Mouse (Mus musculus): ENCODE measurements around the gene Clic1. TPM values are rescaled to one million over a fixed set of nuclear protein-coding genes. Genes with fewer than 3 reads are reported as not detected.

Gene Clic1
- total RNA-seq, 1 experiment from 2014 or later: 214 TPM

Other genes starting within 250 kb of the Clic1 start
- not detected in 4 replicates for gene Cyp21a1, start 245.4 kb upstream of the Clic1 start, total RNA-seq (2023; ENCODE audit: inconsistent age)
- gene Stk19, start 213.0 kb upstream of the Clic1 start, total RNA-seq (2023; ENCODE audit: inconsistent age): 60.8 to 71.7 TPM (median 69.2 TPM) in 4 replicates
- gene Dxo, start 212.9 kb upstream of the Clic1 start, total RNA-seq (2023; ENCODE audit: inconsistent age): 75.3 to 85.7 TPM (median 83.7 TPM) in 4 replicates
- 102 to 123 TPM (median 110 TPM) in 4 replicates for gene Skiv2l, start 199.8 kb upstream of the Clic1 start, total RNA-seq (2023; ENCODE audit: inconsistent age)
- 33.5 to 41.3 TPM (median 38.0 TPM) in 4 replicates for gene Nelfe, start 199.6 kb upstream of the Clic1 start, total RNA-seq (2023; ENCODE audit: inconsistent age)
- 0.54 TPM in 1 of 4 replicates, not detected in the others for gene Cfb, start 187.4 kb upstream of the Clic1 start, total RNA-seq (2023; ENCODE audit: inconsistent age)
- gene Zbtb12, start 170.5 kb upstream of the Clic1 start, total RNA-seq (2023; ENCODE audit: inconsistent age): 11.1 to 11.4 TPM (median 11.2 TPM) in 4 replicates
- gene Gm20547, start 167.9 kb upstream of the Clic1 start, total RNA-seq (2023; ENCODE audit: inconsistent age): 0.27 TPM in 1 of 4 replicates, not detected in the others
- gene C2, start 151.7 kb upstream of the Clic1 start, total RNA-seq (2023; ENCODE audit: inconsistent age): 1.8 to 3.4 TPM (median 2.8 TPM) in 4 replicates
- gene Ehmt2, start 151.5 kb upstream of the Clic1 start, total RNA-seq (2023; ENCODE audit: inconsistent age): 152 to 164 TPM (median 157 TPM) in 4 replicates
- not detected in 4 replicates for gene Slc44a4, start 135.5 kb upstream of the Clic1 start, total RNA-seq (2023; ENCODE audit: inconsistent age)
- 94.9 to 102 TPM (median 98.6 TPM) in 4 replicates for gene Neu1, start 118.7 kb upstream of the Clic1 start, total RNA-seq (2023; ENCODE audit: inconsistent age)
- 17.8 to 62.2 TPM (median 28.7 TPM) in 4 replicates for gene Hspa1b, start 90.7 kb upstream of the Clic1 start, total RNA-seq (2023; ENCODE audit: inconsistent age)
- not detected in 4 replicates for gene Gm20481, start 80.1 kb upstream of the Clic1 start, total RNA-seq (2023; ENCODE audit: inconsistent age)
- gene Hspa1a, start 77.8 kb upstream of the Clic1 start, total RNA-seq (2023; ENCODE audit: inconsistent age): 10.4 to 29.3 TPM (median 20.1 TPM) in 4 replicates
- 0.21 to 0.38 TPM in 2 of 4 replicates, not detected in the others for gene Hspa1l, start 77.3 kb upstream of the Clic1 start, total RNA-seq (2023; ENCODE audit: inconsistent age)
- 30.0 to 37.2 TPM (median 32.0 TPM) in 4 replicates for gene Lsm2, start 68.1 kb upstream of the Clic1 start, total RNA-seq (2023; ENCODE audit: inconsistent age)
- 269 to 300 TPM (median 290 TPM) in 4 replicates for gene Vars, start 49.0 kb upstream of the Clic1 start, total RNA-seq (2023; ENCODE audit: inconsistent age)
- gene Vwa7, start 33.4 kb upstream of the Clic1 start, total RNA-seq (2023; ENCODE audit: inconsistent age): 0.16 to 0.54 TPM (median 0.25 TPM) in 4 replicates
- 3.4 to 6.4 TPM (median 4.6 TPM) in 4 replicates for gene Sapcd1, start 21.9 kb upstream of the Clic1 start, total RNA-seq (2023; ENCODE audit: inconsistent age)
- gene Msh5, start 3.2 kb upstream of the Clic1 start, total RNA-seq (2023; ENCODE audit: inconsistent age): 6.1 to 10.5 TPM (median 9.2 TPM) in 4 replicates
- 2.6 to 4.8 TPM (median 4.2 TPM) in 4 replicates for gene Ddah2, start 9.1 kb downstream of the Clic1 start, total RNA-seq (2023; ENCODE audit: inconsistent age)
- not detected in 4 replicates for gene Ly6g6c, start 15.4 kb downstream of the Clic1 start, total RNA-seq (2023; ENCODE audit: inconsistent age)
- 0.45 TPM in 1 of 4 replicates, not detected in the others for gene Mpig6b, start 16.2 kb downstream of the Clic1 start, total RNA-seq (2023; ENCODE audit: inconsistent age)
- gene Ly6g6e, start 26.9 kb downstream of the Clic1 start, total RNA-seq (2023; ENCODE audit: inconsistent age): not detected in 4 replicates
- not detected in 4 replicates for gene Ly6g6d, start 28.1 kb downstream of the Clic1 start, total RNA-seq (2023; ENCODE audit: inconsistent age)
- gene Ly6g6f, start 35.6 kb downstream of the Clic1 start, total RNA-seq (2023; ENCODE audit: inconsistent age): not detected in 4 replicates
- 76.3 to 80.8 TPM (median 77.2 TPM) in 4 replicates for gene Abhd16a, start 39.3 kb downstream of the Clic1 start, total RNA-seq (2023; ENCODE audit: inconsistent age)
- not detected in 4 replicates for gene Ly6g5c, start 58.3 kb downstream of the Clic1 start, total RNA-seq (2023; ENCODE audit: inconsistent age)
- gene Ly6g5b, start 65.5 kb downstream of the Clic1 start, total RNA-seq (2023; ENCODE audit: inconsistent age): 0.93 to 1.6 TPM (median 1.2 TPM) in 4 replicates
- 24.7 to 31.8 TPM (median 30.3 TPM) in 4 replicates for gene Gpank1, start 71.5 kb downstream of the Clic1 start, total RNA-seq (2023; ENCODE audit: inconsistent age)
- gene Csnk2b, start 72.1 kb downstream of the Clic1 start, total RNA-seq (2023; ENCODE audit: inconsistent age): 121 to 143 TPM (median 135 TPM) in 4 replicates
- 10.6 to 19.4 TPM (median 13.7 TPM) in 4 replicates for gene D17H6S53E, start 76.4 kb downstream of the Clic1 start, total RNA-seq (2023; ENCODE audit: inconsistent age)
- gene Apom, start 82.1 kb downstream of the Clic1 start, total RNA-seq (2023; ENCODE audit: inconsistent age): 0.51 to 2.8 TPM (median 0.69 TPM) in 3 of 4 replicates, not detected in the other
- 446 to 480 TPM (median 464 TPM) in 4 replicates for gene Bag6, start 85.2 kb downstream of the Clic1 start, total RNA-seq (2023; ENCODE audit: inconsistent age)
- gene Prrc2a, start 114.9 kb downstream of the Clic1 start, total RNA-seq (2023; ENCODE audit: inconsistent age): 328 to 347 TPM (median 341 TPM) in 4 replicates
- 4.4 to 9.9 TPM (median 8.0 TPM) in 4 replicates for gene Aif1, start 126.1 kb downstream of the Clic1 start, total RNA-seq (2023; ENCODE audit: inconsistent age)
- gene Lst1, start 138.5 kb downstream of the Clic1 start, total RNA-seq (2023; ENCODE audit: inconsistent age): 38.1 to 43.3 TPM (median 40.2 TPM) in 4 replicates
- 564 to 668 TPM (median 599 TPM) in 4 replicates for gene Ltb, start 144.5 kb downstream of the Clic1 start, total RNA-seq (2023; ENCODE audit: inconsistent age)
- gene Tnf, start 152.0 kb downstream of the Clic1 start, total RNA-seq (2023; ENCODE audit: inconsistent age): 9.9 to 12.7 TPM (median 11.2 TPM) in 4 replicates
- 31.8 to 44.1 TPM (median 36.1 TPM) in 4 replicates for gene Lta, start 155.4 kb downstream of the Clic1 start, total RNA-seq (2023; ENCODE audit: inconsistent age)
- not detected in 4 replicates for gene Gm16181, start 170.9 kb downstream of the Clic1 start, total RNA-seq (2023; ENCODE audit: inconsistent age)
- gene Atp6v1g2, start 183.7 kb downstream of the Clic1 start, total RNA-seq (2023; ENCODE audit: inconsistent age): 1.6 to 2.5 TPM (median 2.1 TPM) in 4 replicates
- gene Nfkbil1, start 185.8 kb downstream of the Clic1 start, total RNA-seq (2023; ENCODE audit: inconsistent age): 13.3 to 15.9 TPM (median 13.7 TPM) in 4 replicates
- gene Ddx39b, start 191.8 kb downstream of the Clic1 start, total RNA-seq (2023; ENCODE audit: inconsistent age): 432 to 470 TPM (median 447 TPM) in 4 replicates
- 1,753 to 1,919 TPM (median 1,880 TPM) in 4 replicates for gene H2-D1, start 212.8 kb downstream of the Clic1 start, total RNA-seq (2023; ENCODE audit: inconsistent age)

Measured in B cell, adult (primary cell).